11 mouse cellular contexts compared by ENCODE assay signal in genomic region chr11:58092541-58092940, GRCm38 (mm10). TPM values are rescaled to one million over a fixed set of nuclear protein-coding genes. Genes with fewer than 3 reads are reported as not detected.
A peak's percentile ranks its signal among the peaks of the same experiment; 100 is the strongest.
DNase-seq lines count a peak whose midpoint lies in the region; ATAC-seq and TF ChIP-seq lines count a peak whose summit lies in the region.
"Had no signal": no experiment of that assay in that cellular context is flagged by ENCODE, and none has a peak within 500 bp of the region (broad histone marks: within the 10 kb centered on the region; RNA-seq: fewer than 3 reads in every experiment).

No protein-coding gene starts in this region.

- TF ChIP-seq EP300 in CH12.LX (IDR thresholded peaks at IDR 0.05; ENCODE audit: low read length): peak; percentile 56
- no peak for TF ChIP-seq EP300 in liver, embryonic 14.5 days (IDR thresholded peaks at IDR 0.05; ENCODE audit: low read depth)

- no peak for DNase-seq in forebrain, postnatal 0 days
- no peak for DNase-seq in CH12.LX (ENCODE audit: extremely low read depth)
- no peak for DNase-seq in liver, embryonic 14.5 days (ENCODE audit: low read depth in 3 of 3, low spot score in 3 of 3)
- DNase-seq in thymus, postnatal 25 days: no peak
- no peak for DNase-seq in retina, embryonic 14.5 days (ENCODE audit: low spot score)
- DNase-seq in cerebellum, adult 8-10 months: no peak

- no peak for TF ChIP-seq POLR2A in CH12.LX (IDR thresholded peaks at IDR 0.05; ENCODE audit: low read depth, low read length)

- no peaks in the 10 kb centered on the region for H3K36me3 ChIP-seq in forebrain, embryonic 12.5 days (replicated peaks)
- H3K36me3 ChIP-seq in forebrain, postnatal 0 days (ENCODE audit: insufficient read depth): no peaks in the 10 kb centered on the region
- H3K36me3 ChIP-seq in CH12.LX (replicated peaks in 1 of 2; ENCODE audit: control insufficient read depth in 1 of 2, insufficient read depth in 1 of 2, low read length in 1 of 2): no peaks in the 10 kb centered on the region
- H3K36me3 ChIP-seq in heart, embryonic 12.5 days: no peaks in the 10 kb centered on the region
- H3K36me3 ChIP-seq in liver, embryonic 14.5 days (replicated peaks; ENCODE audit: control insufficient read depth, insufficient read depth, low read depth): no peaks in the 10 kb centered on the region
- H3K36me3 ChIP-seq: hindbrain, embryonic 15.5 days had no signal

- no peaks in the 10 kb centered on the region for H3K79me2 ChIP-seq in CH12.LX (replicated peaks; ENCODE audit: control insufficient read depth, extremely low read depth, insufficient read depth, poor library complexity, severe bottlenecking)

- dilution Hi-C loops in CH12.LX (cut with MboI; ENCODE audit: extremely low pct_ligation_motif_present, extremely low pct_unique_long_range_greater_than_20kb, low sequenced_read_pairs): no loop called here

- in situ Hi-C loops in CH12.LX (cut with MboI; ENCODE audit: low pct_ligation_motif_present, low pct_unique_long_range_greater_than_20kb, low sequenced_read_pairs): no loop called here

- TF ChIP-seq RAD21 in CH12.LX (IDR thresholded peaks at IDR 0.05; ENCODE audit: low read depth, low read length): no peak

- H3K4me3 ChIP-seq in forebrain, embryonic 12.5 days (replicated peaks): no peak overlapping the region
- no peak overlapping the region for H3K4me3 ChIP-seq in forebrain, postnatal 0 days (ENCODE audit: low read depth, low read length)
- no peak overlapping the region for H3K4me3 ChIP-seq in CH12.LX (replicated peaks in 1 of 3; ENCODE audit: low read depth in 2 of 3, low read length in 2 of 3, poor library complexity in 1 of 3)
- H3K4me3 ChIP-seq in heart, embryonic 12.5 days: peak overlapping the region; percentile 13
- H3K4me3 ChIP-seq in liver, embryonic 14.5 days (ENCODE audit: insufficient read depth in 1 of 2, low read depth in 2 of 2, low read length in 2 of 2): peak overlapping the region in 1 of 2 experiments; percentile 6; a peak in 1 of 4 replicates
- H3K4me3 ChIP-seq: hindbrain, embryonic 15.5 days had no signal

- TF ChIP-seq CTCF in forebrain, postnatal 0 days (IDR thresholded peaks at IDR 0.05; ENCODE audit: low read depth): no peak
- TF ChIP-seq CTCF in CH12.LX (conservative IDR thresholded peaks at IDR 0.05 in 1 of 2, IDR thresholded peaks at IDR 0.05 in 1 of 2; ENCODE audit: low read depth in 2 of 2, low read length in 2 of 2): no peak
- no peak for TF ChIP-seq CTCF in liver, embryonic 14.5 days (IDR thresholded peaks at IDR 0.05; ENCODE audit: low read depth)

- ATAC-seq in forebrain, embryonic 12.5 days (ENCODE audit: low FRiP score): no peak
- ATAC-seq in forebrain, postnatal 0 days: no peak
- no peak for ATAC-seq in heart, embryonic 12.5 days (ENCODE audit: insufficient number of reproducible peaks, low FRiP score)
- ATAC-seq in liver, embryonic 14.5 days (ENCODE audit: insufficient read depth): no peak

- 66% methylated on average over 4 of the region's 4 CpGs for WGBS in forebrain, embryonic 12.5 days
- WGBS in forebrain, postnatal 0 days: 71% methylated on average over 4 of the region's 4 CpGs
- WGBS in heart, embryonic 12.5 days: 47% methylated on average over 4 of the region's 4 CpGs
- 34% methylated on average over 4 of the region's 4 CpGs for WGBS in liver, embryonic 14.5 days (ENCODE audit: insufficient replicate concordance)

- no peak overlapping the region for H3K4me2 ChIP-seq in forebrain, embryonic 12.5 days
- no peak overlapping the region for H3K4me2 ChIP-seq in forebrain, postnatal 0 days (ENCODE audit: low read depth)
- H3K4me2 ChIP-seq in CH12.LX (ENCODE audit: insufficient read depth, low read depth, poor library complexity, severe bottlenecking): no peak overlapping the region
- peak overlapping the region; percentile 57 for H3K4me2 ChIP-seq in heart, embryonic 12.5 days
- peak overlapping the region; percentile 45 for H3K4me2 ChIP-seq in liver, embryonic 14.5 days (ENCODE audit: low read depth)
- H3K4me2 ChIP-seq: hindbrain, embryonic 15.5 days had no signal

- H3K27ac ChIP-seq in forebrain, embryonic 12.5 days: no peak overlapping the region
- no peak overlapping the region for H3K27ac ChIP-seq in forebrain, postnatal 0 days (ENCODE audit: low read depth, low read length)
- H3K27ac ChIP-seq in CH12.LX (ENCODE audit: insufficient read depth, low read depth): no peak overlapping the region
- H3K27ac ChIP-seq in heart, embryonic 12.5 days (ENCODE audit: poor library complexity, severe bottlenecking): no peak overlapping the region
- H3K27ac ChIP-seq in liver, embryonic 14.5 days: no peak overlapping the region
- H3K27ac ChIP-seq: hindbrain, embryonic 15.5 days had no signal

- H3K4me1 ChIP-seq in forebrain, embryonic 12.5 days: peaks cover 1% of the 10 kb centered on the region
- H3K4me1 ChIP-seq in forebrain, postnatal 0 days (ENCODE audit: insufficient read depth): no peaks in the 10 kb centered on the region
- peaks cover 9 to 25% of the 10 kb centered on the region in 2 experiments for H3K4me1 ChIP-seq in CH12.LX (ENCODE audit: control insufficient read depth in 1 of 2, insufficient read depth in 2 of 2)
- H3K4me1 ChIP-seq in heart, embryonic 12.5 days (replicated peaks): peaks cover 10% of the 10 kb centered on the region; the same call in 1 of the 2 replicates
- peaks cover 0 to 8% of the 10 kb centered on the region in 2 experiments; a peak in 1 of 4 replicates for H3K4me1 ChIP-seq in liver, embryonic 14.5 days (replicated peaks; ENCODE audit: control insufficient read depth in 2 of 2, insufficient read depth in 2 of 2, low read length in 1 of 2)

- H3K9ac ChIP-seq in forebrain, embryonic 12.5 days: 0 out of 2 replicates have a peak overlapping the region, but pooled peaks have one; percentile 7
- no peak overlapping the region for H3K9ac ChIP-seq in forebrain, postnatal 0 days
- no peak overlapping the region for H3K9ac ChIP-seq in CH12.LX (ENCODE audit: insufficient read depth, low read depth)
- H3K9ac ChIP-seq in heart, embryonic 12.5 days: peak overlapping the region; percentile 39; the same call in 1 of the 2 replicates
- H3K9ac ChIP-seq in liver, embryonic 14.5 days (replicated peaks): no peak overlapping the region
- H3K9ac ChIP-seq: hindbrain, embryonic 15.5 days had no signal

- H3K27me3 ChIP-seq in forebrain, embryonic 12.5 days: peaks cover 20% of the 10 kb centered on the region
- H3K27me3 ChIP-seq in forebrain, postnatal 0 days (ENCODE audit: insufficient read depth, low read length): no peaks in the 10 kb centered on the region; the same call in 1 of the 2 replicates
- no peaks in the 10 kb centered on the region for H3K27me3 ChIP-seq in CH12.LX (replicated peaks)
- H3K27me3 ChIP-seq in heart, embryonic 12.5 days (replicated peaks): no peaks in the 10 kb centered on the region; the same call in 1 of the 2 replicates
- peaks cover 11% of the 10 kb centered on the region for H3K27me3 ChIP-seq in liver, embryonic 14.5 days (ENCODE audit: control insufficient read depth, insufficient read depth, low read length)

- no peaks in the 10 kb centered on the region for H3K9me3 ChIP-seq in forebrain, embryonic 12.5 days
- H3K9me3 ChIP-seq in forebrain, postnatal 0 days (ENCODE audit: low read length): no peaks in the 10 kb centered on the region
- H3K9me3 ChIP-seq in CH12.LX (replicated peaks; ENCODE audit: low read length): no peaks in the 10 kb centered on the region
- no peaks in the 10 kb centered on the region for H3K9me3 ChIP-seq in heart, embryonic 12.5 days (replicated peaks)
- H3K9me3 ChIP-seq in liver, embryonic 14.5 days (ENCODE audit: control insufficient read depth, low read length): no peaks in the 10 kb centered on the region
- H3K9me3 ChIP-seq: hindbrain, embryonic 15.5 days had no signal

TF ChIP-seq in CH12.LX, 34 proteins besides CTCF, POLR2A, EP300 and RAD21:
- TF ChIP-seq ZNF384 (IDR thresholded peaks at IDR 0.05; ENCODE audit: low read depth, low read length) (no peak), CHD2 (IDR thresholded peaks at IDR 0.05; ENCODE audit: low read length) (no peak), GABPA (IDR thresholded peaks at IDR 0.05; ENCODE audit: insufficient replicate concordance, low read depth, low read length) (no peak), E2F4 (IDR thresholded peaks at IDR 0.05; ENCODE audit: insufficient replicate concordance, low read depth, low read length) (no peak), ZKSCAN1 (IDR thresholded peaks at IDR 0.05; ENCODE audit: borderline replicate concordance, low read depth, low read length) (no peak), PAX5 (IDR thresholded peaks at IDR 0.05; ENCODE audit: low read length) (no peak), TBP (conservative IDR thresholded peaks at IDR 0.05; ENCODE audit: low read depth, low read length) (no peak), IRF4 (IDR thresholded peaks at IDR 0.05; ENCODE audit: low read depth, low read length) (peak; percentile 85), SMC3 (IDR thresholded peaks at IDR 0.05; ENCODE audit: low read depth, low read length) (no peak)

RNA-seq across cellular contexts. Expression of gene Gm12248, which starts 0.4 kb away (rescaled TPM):
- polyA plus RNA-seq in forebrain, embryonic 12.5 days (2016; fragmentation: Nextera tagmentation; extraction: Ambion mirVana): not detected in 2 replicates
- not detected in 2 replicates for total RNA-seq in forebrain, postnatal 0 days (2014; rRNA removed)
- polyA plus RNA-seq in forebrain, postnatal 0 days (2015; fragmentation: Nextera tagmentation; extraction: Ambion mirVana): not detected in 2 replicates
- total RNA-seq in CH12.LX (2012; rRNA removed) (0.13 TPM in 1 of 2 replicates, not detected in the other), CH12.LX (2014; rRNA removed) (not detected in 2 replicates)
- not detected in 2 replicates for polyA plus RNA-seq in CH12.LX (2012; ENCODE audit: insufficient read length, low read depth)
- polyA plus RNA-seq in heart, embryonic 12.5 days (2016; fragmentation: Nextera tagmentation; extraction: Ambion mirVana): not detected in 2 replicates
- not detected in 2 replicates for polyA plus RNA-seq in liver, embryonic 14.5 days (2012; rRNA removed)
- not detected in 2 replicates for polyA plus RNA-seq in liver, embryonic 14.5 days (2014; fragmentation: Nextera tagmentation; extraction: Ambion mirVana)
- polyA plus RNA-seq: brain, embryonic 14.5 days; neural tube, embryonic 14.5 days had no signal

RNA-seq across cellular contexts. Expression of gene Cnot8, which starts 11.4 kb away (rescaled TPM):
- polyA plus RNA-seq in forebrain, embryonic 12.5 days (2016; fragmentation: Nextera tagmentation; extraction: Ambion mirVana): 110 and 112 TPM in 2 replicates
- total RNA-seq in forebrain, postnatal 0 days (2014; rRNA removed): 100 and 121 TPM in 2 replicates
- 107 and 114 TPM in 2 replicates for polyA plus RNA-seq in forebrain, postnatal 0 days (2015; fragmentation: Nextera tagmentation; extraction: Ambion mirVana)
- total RNA-seq in CH12.LX (2012; rRNA removed) (90.2 and 93.8 TPM in 2 replicates), CH12.LX (2014; rRNA removed) (127 and 134 TPM in 2 replicates)
- polyA plus RNA-seq in CH12.LX (2012; ENCODE audit: insufficient read length, low read depth): 91.9 and 102 TPM in 2 replicates
- 71.7 and 73.8 TPM in 2 replicates for polyA plus RNA-seq in heart, embryonic 12.5 days (2016; fragmentation: Nextera tagmentation; extraction: Ambion mirVana)
- 21.5 and 26.3 TPM in 2 replicates for polyA plus RNA-seq in liver, embryonic 14.5 days (2012; rRNA removed)
- polyA plus RNA-seq in liver, embryonic 14.5 days (2014; fragmentation: Nextera tagmentation; extraction: Ambion mirVana): 28.9 and 34.3 TPM in 2 replicates

Comparison
In these comparisons a context has a peak if more than half of its experiments do, and no peak if none do; other contexts are left out.
1. H3K9ac ChIP-seq: peak in forebrain, embryonic 12.5 days (single experiment) and heart, embryonic 12.5 days (single experiment); none in forebrain, postnatal 0 days (single experiment), CH12.LX (single experiment) and liver, embryonic 14.5 days (single experiment).
2. H3K4me2 ChIP-seq: peak in heart, embryonic 12.5 days (single experiment) and liver, embryonic 14.5 days (single experiment); none in forebrain, embryonic 12.5 days (single experiment), forebrain, postnatal 0 days (single experiment) and CH12.LX (single experiment).